Mouse (Mus musculus) liver, embryonic 12.5 days (tissue): ENCODE measurements at regions not wholly inside any gene's neighbourhood (a gene's known extent, or its start where the extent isn't known, plus 50 kb on each side); places are given as distances from the start of the nearest gene placed in this dataset.

Source experiments
- ATAC-seq: fragments of 200-750 bp; cut with Nextera tagmentation; 2 replicates; pipeline ENCODE4 v1.8.0; 2017; ENCODE audit warnings: moderate number of reproducible peaks, mild to moderate bottlenecking, moderate library complexity
- H3K27ac ChIP-seq: fragments of 300-500 bp; sonication (generic); 2 replicates; pipeline ENCODE4 v1.5.1; 2016; ENCODE audit warnings: mild to moderate bottlenecking
- H3K27me3 ChIP-seq: fragments of 300-500 bp; sonication (generic); replicated peaks from 2 replicates; pipeline ENCODE4 v1.6.1; 2016; ENCODE audit warnings: mild to moderate bottlenecking, moderate library complexity
- H3K36me3 ChIP-seq: fragments of 300-500 bp; sonication (generic); 2 replicates; pipeline ENCODE4 v1.6.1; 2016; ENCODE audit warnings: mild to moderate bottlenecking, moderate library complexity
- H3K4me1 ChIP-seq: fragments of 300-500 bp; sonication (generic); 2 replicates; pipeline ENCODE4 v1.6.1; 2016
- H3K4me2 ChIP-seq: fragments of 300-500 bp; sonication (generic); 2 replicates; pipeline ENCODE4 v1.6.1; 2016; ENCODE audit warnings: mild to moderate bottlenecking, moderate library complexity
- H3K4me3 ChIP-seq: fragments of 300-500 bp; sonication (generic); 2 replicates; pipeline ENCODE4 v1.5.1; 2016; ENCODE audit warnings: mild to moderate bottlenecking, moderate library complexity
- H3K9ac ChIP-seq: fragments of 300-500 bp; sonication (generic); 2 replicates; pipeline ENCODE4 v1.6.1; 2016; ENCODE audit warnings: mild to moderate bottlenecking, moderate library complexity
- H3K9me3 ChIP-seq: fragments of 300-500 bp; sonication (generic); replicated peaks from 2 replicates; pipeline ENCODE4 v1.6.1; 2016; ENCODE audit warnings: mild to moderate bottlenecking, moderate library complexity
- WGBS: fragments of 180-500 bp; shearing (Covaris S2); methylation state at CpG from one replicate; pipeline ENCODE4 v1.1.7; 2016; ENCODE audit not compliant: insufficient replicate concordance; 5-methylcytosine and 5-hydroxymethylcytosine counted together

GRCm38 (mm10) chr3:57118016-57118415 lies 183.8 kb downstream of the Tm4sf1 start:
- no peak overlapping the region for H3K4me2 ChIP-seq
- H3K9ac ChIP-seq = no peak overlapping the region
- no peak overlapping the region for H3K4me3 ChIP-seq
- ATAC-seq = no peak
- H3K36me3 ChIP-seq = no peaks in the 10 kb centered on the region
- H3K9me3 ChIP-seq = no peaks in the 10 kb centered on the region
- no peak overlapping the region for H3K27ac ChIP-seq
- H3K4me1 ChIP-seq = no peaks in the 10 kb centered on the region
- H3K27me3 ChIP-seq = no peaks in the 10 kb centered on the region
- WGBS = 67% methylated on average over 1 of the region's 1 CpGs

GRCm38 (mm10) chr3:57102254-57102653 lies 199.5 kb downstream of the Tm4sf1 start:
- Histone ChIP-seq H3K4me2 (no peak overlapping the region), H3K4me3 (no peak overlapping the region), H3K9me3 (no peaks in the 10 kb centered on the region), H3K9ac (no peak overlapping the region), H3K36me3 (no peaks in the 10 kb centered on the region), H3K27me3 (no peaks in the 10 kb centered on the region), H3K27ac (no peak overlapping the region), H3K4me1 (no peaks in the 10 kb centered on the region)
- ATAC-seq = no peak
- WGBS = 66% methylated on average over 2 of the region's 2 CpGs

GRCm38 (mm10) chr3:57100515-57100914 lies 201.3 kb downstream of the Tm4sf1 start:
- H3K4me1 ChIP-seq = no peaks in the 10 kb centered on the region
- no peak for ATAC-seq
- H3K27ac ChIP-seq = no peak overlapping the region
- H3K4me3 ChIP-seq = no peak overlapping the region
- H3K4me2 ChIP-seq = no peak overlapping the region
- WGBS = 67% methylated on average over 1 of the region's 1 CpGs
- no peak overlapping the region for H3K9ac ChIP-seq
- no peaks in the 10 kb centered on the region for H3K27me3 ChIP-seq
- no peaks in the 10 kb centered on the region for H3K36me3 ChIP-seq
- no peaks in the 10 kb centered on the region for H3K9me3 ChIP-seq

- Histone ChIP-seq H3K27me3 (no peaks in the 10 kb centered on the region), H3K27ac (no peak overlapping the region), H3K4me1 (no peaks in the 10 kb centered on the region), H3K4me3 (no peak overlapping the region), H3K36me3 (no peaks in the 10 kb centered on the region), H3K9ac (no peak overlapping the region), H3K9me3 (no peaks in the 10 kb centered on the region), H3K4me2 (no peak overlapping the region)
- no peak for ATAC-seq
- WGBS = 59% methylated on average over 3 of the region's 3 CpGs
Measured at GRCm38 (mm10) chr3:57094936-57095335, 206.9 kb downstream of the Tm4sf1 start.

- H3K9ac ChIP-seq = no peak overlapping the region
- no peaks in the 10 kb centered on the region for H3K36me3 ChIP-seq
- no peaks in the 10 kb centered on the region for H3K9me3 ChIP-seq
- ATAC-seq = no peak
- 49% methylated on average over 1 of the region's 1 CpGs for WGBS
- H3K4me1 ChIP-seq = no peaks in the 10 kb centered on the region
- H3K4me3 ChIP-seq = no peak overlapping the region
- no peaks in the 10 kb centered on the region for H3K27me3 ChIP-seq
- no peak overlapping the region for H3K27ac ChIP-seq
- H3K4me2 ChIP-seq = no peak overlapping the region
Measured at GRCm38 (mm10) chr3:57093201-57093940, 208.4 kb downstream of the Tm4sf1 start.

- 65% methylated on average over 1 of the region's 1 CpGs for WGBS
- no peaks in the 10 kb centered on the region for H3K27me3 ChIP-seq
- no peak overlapping the region for H3K4me2 ChIP-seq
- no peaks in the 10 kb centered on the region for H3K4me1 ChIP-seq
- no peak overlapping the region for H3K27ac ChIP-seq
- no peak overlapping the region for H3K9ac ChIP-seq
- no peak overlapping the region for H3K4me3 ChIP-seq
- H3K36me3 ChIP-seq = no peaks in the 10 kb centered on the region
- ATAC-seq = no peak
- no peaks in the 10 kb centered on the region for H3K9me3 ChIP-seq
Measured at GRCm38 (mm10) chr3:57074516-57074915, 227.3 kb downstream of the Tm4sf1 start.

- Histone ChIP-seq H3K4me1 (no peaks in the 10 kb centered on the region), H3K9me3 (no peaks in the 10 kb centered on the region), H3K36me3 (no peaks in the 10 kb centered on the region), H3K27me3 (no peaks in the 10 kb centered on the region), H3K4me3 (no peak overlapping the region), H3K27ac (no peak overlapping the region), H3K9ac (no peak overlapping the region), H3K4me2 (no peak overlapping the region)
- no peak for ATAC-seq
- WGBS = 58% methylated on average over 4 of the region's 4 CpGs
Measured at GRCm38 (mm10) chr3:57073962-57074506, 227.8 kb downstream of the Tm4sf1 start.

GRCm38 (mm10) chr3:57033021-57033420 lies 268.8 kb downstream of the Tm4sf1 start:
- Histone ChIP-seq H3K9ac (no peak overlapping the region), H3K9me3 (no peaks in the 10 kb centered on the region), H3K36me3 (no peaks in the 10 kb centered on the region), H3K4me2 (no peak overlapping the region), H3K4me1 (no peaks in the 10 kb centered on the region), H3K27me3 (no peaks in the 10 kb centered on the region), H3K27ac (no peak overlapping the region), H3K4me3 (no peak overlapping the region)
- no peak for ATAC-seq

GRCm38 (mm10) chr3:57018171-57018570 lies 283.6 kb downstream of the Tm4sf1 start:
- no peak overlapping the region for H3K4me2 ChIP-seq
- no peak overlapping the region for H3K27ac ChIP-seq
- no peaks in the 10 kb centered on the region for H3K27me3 ChIP-seq
- H3K36me3 ChIP-seq = no peaks in the 10 kb centered on the region
- no peaks in the 10 kb centered on the region for H3K9me3 ChIP-seq
- ATAC-seq = no peak
- no peak overlapping the region for H3K9ac ChIP-seq
- H3K4me3 ChIP-seq = no peak overlapping the region
- H3K4me1 ChIP-seq = no peaks in the 10 kb centered on the region

- Histone ChIP-seq H3K9me3 (no peaks in the 10 kb centered on the region), H3K4me1 (no peaks in the 10 kb centered on the region), H3K9ac (no peak overlapping the region), H3K36me3 (no peaks in the 10 kb centered on the region), H3K27me3 (no peaks in the 10 kb centered on the region), H3K4me2 (no peak overlapping the region), H3K4me3 (no peak overlapping the region), H3K27ac (no peak overlapping the region)
- WGBS = 56% methylated on average over 2 of the region's 2 CpGs
- no peak for ATAC-seq
Measured at GRCm38 (mm10) chr3:56981305-56981660, 320.5 kb downstream of the Tm4sf1 start.

- Histone ChIP-seq H3K4me3 (no peak overlapping the region), H3K36me3 (no peaks in the 10 kb centered on the region), H3K4me2 (no peak overlapping the region), H3K4me1 (no peaks in the 10 kb centered on the region), H3K27me3 (no peaks in the 10 kb centered on the region), H3K27ac (no peak overlapping the region), H3K9ac (no peak overlapping the region), H3K9me3 (no peaks in the 10 kb centered on the region)
- no peak for ATAC-seq
- WGBS = 54% methylated on average over 3 of the region's 3 CpGs
Measured at GRCm38 (mm10) chr3:56980593-56981304, 321.0 kb downstream of the Tm4sf1 start.

- Histone ChIP-seq H3K4me2 (no peak overlapping the region), H3K27ac (no peak overlapping the region), H3K4me3 (no peak overlapping the region), H3K36me3 (no peaks in the 10 kb centered on the region), H3K9ac (no peak overlapping the region), H3K9me3 (no peaks in the 10 kb centered on the region), H3K4me1 (no peaks in the 10 kb centered on the region), H3K27me3 (no peaks in the 10 kb centered on the region)
- WGBS = 34% methylated on average over 1 of the region's 1 CpGs
- ATAC-seq = no peak
Measured at GRCm38 (mm10) chr3:56966008-56966407, 335.8 kb downstream of the Tm4sf1 start.
